Comparison of ENCODE assay signal across 35 mouse cellular contexts in the genomic region with DNA sequence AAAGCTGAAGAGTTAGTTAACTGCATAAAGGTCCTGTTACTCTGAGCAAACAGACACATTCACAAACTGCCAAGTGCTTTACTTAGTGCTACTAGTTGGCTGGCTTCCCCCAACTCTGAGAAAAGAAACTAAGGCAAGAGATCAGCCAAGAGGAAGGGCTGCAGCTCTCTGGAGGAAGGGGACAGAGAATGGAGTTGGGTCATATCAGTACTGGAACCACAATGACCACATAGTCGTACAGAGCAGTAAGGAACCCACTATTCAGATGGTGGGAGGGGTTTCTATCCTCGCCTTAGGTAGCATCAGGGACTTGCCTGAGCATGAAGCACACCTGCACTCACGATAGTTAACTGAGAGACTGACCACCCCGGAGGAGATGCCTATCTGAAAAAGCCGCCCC. TPM values are rescaled to one million over a fixed set of nuclear protein-coding genes. Genes with fewer than 3 reads are reported as not detected.
DNase-seq lines count a peak whose midpoint lies in the region; ATAC-seq and TF ChIP-seq lines count a peak whose summit lies in the region.
"Had no signal": no experiment of that assay in that cellular context is flagged by ENCODE, and none has a peak within 500 bp of the region (broad histone marks: within the 10 kb centered on the region; RNA-seq: fewer than 3 reads in every experiment).

No protein-coding gene starts in this region.

- TF ChIP-seq CTCF in heart, adult 2 months (IDR thresholded peaks at IDR 0.05) = no peak

- no peak for TF ChIP-seq POLR2A in heart, adult 2 months (IDR thresholded peaks at IDR 0.05; ENCODE audit: insufficient read depth, low read depth, low read length)

- no peak for DNase-seq in heart, adult 2 months
- no peak for DNase-seq in heart, adult 18-20 months
- no peak for DNase-seq in heart, postnatal 10 days
- DNase-seq in 416B (ENCODE audit: low read depth) = peak; percentile 65
- DNase-seq in layer of hippocampus, adult 9-10 months (ENCODE audit: low spot score) = no peak
- DNase-seq: adrenal gland, adult 8-10 months; cerebellum, adult 11 months; cerebellum, adult 9-10 months; cerebellum, postnatal 36 days; embryo, embryonic 11 days; kidney, adult 2 months; kidney, postnatal 36 days; liver, postnatal 0 days; midbrain, embryonic 14.5 days; retina, postnatal 1 day; right cerebral cortex, postnatal 25 days had no signal

- ATAC-seq in heart, embryonic 14.5 days (ENCODE audit: insufficient number of reproducible peaks, insufficient read depth, low FRiP score, low read depth) = no peak
- no peak for ATAC-seq in midbrain, embryonic 15.5 days (replicated peaks)
- ATAC-seq: forebrain, embryonic 14.5 days; hindbrain, postnatal 0 days; liver, postnatal 0 days had no signal

- H3K4me3 ChIP-seq in heart, adult 2 months = no peak overlapping the region
- no peak overlapping the region for H3K4me3 ChIP-seq in heart, embryonic 14.5 days (ENCODE audit: control insufficient read depth in 1 of 2, insufficient read depth in 1 of 2, low read depth in 1 of 2, low read length in 2 of 2)
- H3K4me3 ChIP-seq in brown adipose tissue, adult 24 weeks (ENCODE audit: insufficient read depth, low read depth, low read length) = no peak overlapping the region
- H3K4me3 ChIP-seq in midbrain, embryonic 15.5 days = no peak overlapping the region
- H3K4me3 ChIP-seq: embryonic facial prominence, embryonic 12.5 days; intestine, embryonic 15.5 days; layer of hippocampus, adult 2 months; limb, embryonic 13.5 days; neural tube, embryonic 15.5 days; stomach, embryonic 15.5 days had no signal

- peaks cover 7% of the 10 kb centered on the region for H3K4me1 ChIP-seq in heart, adult 2 months (ENCODE audit: control insufficient read depth, insufficient read depth, low read length)
- peaks cover 19 to 24% of the 10 kb centered on the region in 2 experiments for H3K4me1 ChIP-seq in heart, embryonic 14.5 days (ENCODE audit: control insufficient read depth in 2 of 2, insufficient read depth in 2 of 2, low read length in 2 of 2)
- H3K4me1 ChIP-seq in brown adipose tissue, adult 24 weeks (ENCODE audit: control insufficient read depth, insufficient read depth, insufficient read length, low read length) = peaks cover 5% of the 10 kb centered on the region; the same call in 1 of the 2 replicates
- no peaks in the 10 kb centered on the region for H3K4me1 ChIP-seq in midbrain, embryonic 15.5 days
- H3K4me1 ChIP-seq: embryonic facial prominence, embryonic 12.5 days; limb, embryonic 13.5 days; neural tube, embryonic 15.5 days had no signal

- no peaks in the 10 kb centered on the region for H3K36me3 ChIP-seq in heart, adult 2 months (ENCODE audit: control insufficient read depth, insufficient read depth, low read length)
- H3K36me3 ChIP-seq in heart, embryonic 14.5 days (ENCODE audit: control insufficient read depth, insufficient read depth, low read length) = peaks cover 52% of the 10 kb centered on the region
- peaks cover 25% of the 10 kb centered on the region for H3K36me3 ChIP-seq in midbrain, embryonic 15.5 days (replicated peaks)

- peak overlapping the region; percentile 67; the same call in 1 of the 2 replicates for H3K27ac ChIP-seq in heart, adult 2 months
- H3K27ac ChIP-seq in heart, embryonic 14.5 days (replicated peaks in 1 of 2; ENCODE audit: control insufficient read depth in 1 of 2, insufficient read depth in 1 of 2, low read depth in 2 of 2, low read length in 2 of 2) = peak overlapping the region; percentile 83 to 84
- peak overlapping the region; percentile 51; the same call in 1 of the 2 replicates for H3K27ac ChIP-seq in brown adipose tissue, adult 24 weeks (replicated peaks; ENCODE audit: low read depth, low read length)
- H3K27ac ChIP-seq in midbrain, embryonic 15.5 days = no peak overlapping the region
- H3K27ac ChIP-seq: embryonic facial prominence, embryonic 12.5 days; hindbrain, postnatal 0 days; layer of hippocampus, adult 2 months; limb, embryonic 13.5 days; macrophage; neural tube, embryonic 15.5 days had no signal

- no peaks in the 10 kb centered on the region for H3K27me3 ChIP-seq in heart, adult 2 months (ENCODE audit: control insufficient read depth, insufficient read depth, low read length)
- no peaks in the 10 kb centered on the region for H3K27me3 ChIP-seq in heart, embryonic 14.5 days (ENCODE audit: control insufficient read depth, insufficient read depth, low read length)
- no peaks in the 10 kb centered on the region for H3K27me3 ChIP-seq in midbrain, embryonic 15.5 days (replicated peaks)
- H3K27me3 ChIP-seq: embryonic facial prominence, embryonic 12.5 days; intestine, embryonic 15.5 days; limb, embryonic 13.5 days; neural tube, embryonic 15.5 days; stomach, embryonic 15.5 days had no signal

- no peaks in the 10 kb centered on the region for H3K79me2 ChIP-seq in heart, adult 2 months (replicated peaks; ENCODE audit: control insufficient read depth, insufficient read depth, low read length)

- no peak for TF ChIP-seq EP300 in heart, adult 2 months (IDR thresholded peaks at IDR 0.05; ENCODE audit: insufficient read depth, low read depth, low read length)

- intact Hi-C loops in heart, adult 2 months (cut with DNase I) = no loop called here
- intact Hi-C loops in heart, postnatal 10 days (cut with DNase I) = no loop called here

- WGBS in heart, adult 2 months = 66% methylated on average over 5 of the region's 5 CpGs
- 72% methylated on average over 5 of the region's 5 CpGs for WGBS in heart, embryonic 14.5 days
- 88% methylated on average over 5 of the region's 5 CpGs for WGBS in midbrain, embryonic 15.5 days

- H3K9ac ChIP-seq in heart, adult 2 months (ENCODE audit: low read depth, low read length) = no peak overlapping the region
- H3K9ac ChIP-seq in heart, embryonic 14.5 days (ENCODE audit: low read length) = no peak overlapping the region
- no peak overlapping the region for H3K9ac ChIP-seq in midbrain, embryonic 15.5 days
- H3K9ac ChIP-seq: embryonic facial prominence, embryonic 12.5 days; intestine, embryonic 15.5 days; limb, embryonic 13.5 days; liver, postnatal 0 days; neural tube, embryonic 15.5 days; stomach, embryonic 15.5 days had no signal

- no peak overlapping the region for H3K4me2 ChIP-seq in heart, embryonic 14.5 days (ENCODE audit: low read length)
- H3K4me2 ChIP-seq in midbrain, embryonic 15.5 days = no peak overlapping the region
- H3K4me2 ChIP-seq: embryonic facial prominence, embryonic 12.5 days; intestine, embryonic 15.5 days; limb, embryonic 13.5 days; liver, embryonic 11.5 days; neural tube, embryonic 15.5 days; stomach, embryonic 15.5 days had no signal

- no peaks in the 10 kb centered on the region for H3K9me3 ChIP-seq in heart, embryonic 14.5 days (ENCODE audit: control insufficient read depth, low read length)
- H3K9me3 ChIP-seq in midbrain, embryonic 15.5 days = no peaks in the 10 kb centered on the region
- H3K9me3 ChIP-seq: embryonic facial prominence, embryonic 12.5 days; intestine, embryonic 15.5 days; limb, embryonic 13.5 days; neural tube, embryonic 15.5 days; stomach, embryonic 15.5 days had no signal

RNA-seq across cellular contexts. Expression of a gene that starts 12.6 kb away (rescaled TPM):
- total RNA-seq in heart, adult 2 months (2021) = not detected
- not detected in 2 replicates for polyA plus RNA-seq in heart, adult 2 months (2012; rRNA removed)
- total RNA-seq in heart, adult 18-20 months (2021) = not detected
- polyA plus RNA-seq in heart, embryonic 14.5 days (2014; fragmentation: Nextera tagmentation; extraction: Ambion mirVana) = not detected in 2 replicates
- total RNA-seq in heart, postnatal 10 days (2021) = not detected
- polyA plus RNA-seq in brown adipose tissue, adult 24 weeks (2012; ENCODE audit: insufficient read depth, insufficient read length, missing spikeins) = not detected in 2 replicates
- not detected in 2 replicates for polyA plus RNA-seq in midbrain, embryonic 15.5 days (2015; fragmentation: Nextera tagmentation; extraction: Ambion mirVana)
- total RNA-seq: adrenal gland, adult 8-10 months; gastrocnemius, postnatal 36 days; hindbrain, postnatal 0 days; layer of hippocampus, adult 2 months; layer of hippocampus, postnatal 25 days; left cerebral cortex, adult 8-10 months; left cerebral cortex, postnatal 36 days had no signal
- polyA plus RNA-seq: embryonic facial prominence, embryonic 12.5 days; forebrain, embryonic 14.5 days; hindbrain, embryonic 11.5 days; hindbrain, postnatal 0 days; kidney, adult 2 months; kidney, embryonic 16.5 days; limb, embryonic 13.5 days; liver, embryonic 11.5 days; liver, postnatal 0 days; macrophage; midbrain, embryonic 14.5 days; neural tube, embryonic 15.5 days had no signal

RNA-seq across cellular contexts. Expression of a gene that starts 25.6 kb away (rescaled TPM):
- total RNA-seq in heart, adult 2 months (2021) = under 1 TPM; 0.30 to 0.47 TPM
- 0.94 TPM in 1 of 2 replicates, not detected in the other for polyA plus RNA-seq in heart, adult 2 months (2012; rRNA removed)
- under 1 TPM; 0.30 to 0.44 TPM for total RNA-seq in heart, adult 18-20 months (2021)
- polyA plus RNA-seq in heart, embryonic 14.5 days (2014; fragmentation: Nextera tagmentation; extraction: Ambion mirVana) = 0.08 TPM in 1 of 2 replicates, not detected in the other
- total RNA-seq in heart, postnatal 10 days (2021) = under 1 TPM in 1 of 2 experiments, not detected in 1; 0.12 TPM
- polyA plus RNA-seq in brown adipose tissue, adult 24 weeks (2012; ENCODE audit: insufficient read depth, insufficient read length, missing spikeins) = not detected in 2 replicates
- polyA plus RNA-seq in midbrain, embryonic 15.5 days (2015; fragmentation: Nextera tagmentation; extraction: Ambion mirVana) = not detected in 2 replicates
- total RNA-seq: hindbrain, postnatal 0 days; layer of hippocampus, adult 2 months; layer of hippocampus, postnatal 25 days; left cerebral cortex, adult 8-10 months; left cerebral cortex, postnatal 36 days had no signal
- polyA plus RNA-seq: embryonic facial prominence, embryonic 12.5 days; forebrain, embryonic 14.5 days; hindbrain, embryonic 11.5 days; hindbrain, postnatal 0 days; intestine, embryonic 15.5 days; limb, embryonic 13.5 days; liver, embryonic 11.5 days; liver, postnatal 0 days; macrophage; midbrain, embryonic 14.5 days; neural tube, embryonic 15.5 days had no signal

RNA-seq across cellular contexts. Expression of a gene that starts 54.4 kb away (rescaled TPM):
- 100 to 1,000 TPM; 101 to 108 TPM for total RNA-seq in heart, adult 2 months (2021)
- 13.4 and 22.5 TPM in 2 replicates for polyA plus RNA-seq in heart, adult 2 months (2012; rRNA removed)
- total RNA-seq in heart, adult 18-20 months (2021) = 100 to 1,000 TPM; 105 to 106 TPM
- 166 and 170 TPM in 2 replicates for polyA plus RNA-seq in heart, embryonic 14.5 days (2014; fragmentation: Nextera tagmentation; extraction: Ambion mirVana)
- 100 to 1,000 TPM; 115 to 125 TPM for total RNA-seq in heart, postnatal 10 days (2021)
- 24.4 and 45.4 TPM in 2 replicates for polyA plus RNA-seq in brown adipose tissue, adult 24 weeks (2012; ENCODE audit: insufficient read depth, insufficient read length, missing spikeins)
- polyA plus RNA-seq in midbrain, embryonic 15.5 days (2015; fragmentation: Nextera tagmentation; extraction: Ambion mirVana) = 100 and 110 TPM in 2 replicates

RNA-seq across cellular contexts. Expression of a gene that starts 54.7 kb away (rescaled TPM):
- 10 to 100 TPM; 27.6 to 30.0 TPM for total RNA-seq in heart, adult 2 months (2021)
- 44.1 and 59.3 TPM in 2 replicates for polyA plus RNA-seq in heart, adult 2 months (2012; rRNA removed)
- 10 to 100 TPM; 28.3 to 29.7 TPM for total RNA-seq in heart, adult 18-20 months (2021)
- polyA plus RNA-seq in heart, embryonic 14.5 days (2014; fragmentation: Nextera tagmentation; extraction: Ambion mirVana) = 30.4 and 30.7 TPM in 2 replicates
- 10 to 100 TPM; 30.4 to 40.8 TPM for total RNA-seq in heart, postnatal 10 days (2021)
- 9.6 and 12.6 TPM in 2 replicates for polyA plus RNA-seq in brown adipose tissue, adult 24 weeks (2012; ENCODE audit: insufficient read depth, insufficient read length, missing spikeins)
- 37.3 and 38.0 TPM in 2 replicates for polyA plus RNA-seq in midbrain, embryonic 15.5 days (2015; fragmentation: Nextera tagmentation; extraction: Ambion mirVana)
